Mouse (Mus musculus): ENCODE results near the gene Rph3al.

Rph3al gene

GRCm38 (mm10) chr11:75813085-75813484 lies 125.1 kb downstream of the Rph3al start:
- DNase-seq (ENCODE audit: low read depth, low spot score): no peak

GRCm38 (mm10) chr11:75811900-75812299 lies 126.3 kb downstream of the Rph3al start:
- DNase-seq (ENCODE audit: low read depth, low spot score): peak; percentile 28

GRCm38 (mm10) chr11:75810526-75810925 lies 127.7 kb downstream of the Rph3al start:
- no peak for DNase-seq (ENCODE audit: low read depth, low spot score)

GRCm38 (mm10) chr11:75807486-75807885 lies 130.7 kb downstream of the Rph3al start:
- DNase-seq (ENCODE audit: low read depth, low spot score): no peak

GRCm38 (mm10) chr11:75801771-75802550 lies 136.3 kb downstream of the Rph3al start:
- DNase-seq (ENCODE audit: low read depth, low spot score): no peak

GRCm38 (mm10) chr11:75801369-75801768 lies 136.9 kb downstream of the Rph3al start:
- DNase-seq (ENCODE audit: low read depth, low spot score): no peak

GRCm38 (mm10) chr11:75796536-75797246 lies 141.5 kb downstream of the Rph3al start:
- DNase-seq (ENCODE audit: low read depth, low spot score): no peak

GRCm38 (mm10) chr11:75796029-75796445 lies 142.2 kb downstream of the Rph3al start, which contains the start of gene Doc2b:
Gene Doc2b, minus strand, starts transcription at chr11:75796049.
- peak; percentile 16 for DNase-seq (ENCODE audit: low read depth, low spot score)

GRCm38 (mm10) chr11:75795321-75795636 lies 142.9 kb downstream of the Rph3al start:
- no peak for DNase-seq (ENCODE audit: low read depth, low spot score)

- DNase-seq (ENCODE audit: low read depth, low spot score): no peak
These were observed 143.5 kb downstream of the Rph3al start for GRCm38 (mm10) chr11:75794602-75795320.

GRCm38 (mm10) chr11:75793351-75793750 lies 144.9 kb downstream of the Rph3al start:
- no peak for DNase-seq (ENCODE audit: low read depth, low spot score)

GRCm38 (mm10) chr11:75792535-75792934 lies 145.7 kb downstream of the Rph3al start:
- no peak for DNase-seq (ENCODE audit: low read depth, low spot score)

GRCm38 (mm10) chr11:75785897-75786296 lies 152.3 kb downstream of the Rph3al start:
- DNase-seq (ENCODE audit: low read depth, low spot score): no peak

GRCm38 (mm10) chr11:75783799-75784198 lies 154.4 kb downstream of the Rph3al start:
- no peak for DNase-seq (ENCODE audit: low read depth, low spot score)

GRCm38 (mm10) chr11:75781919-75782318 lies 156.3 kb downstream of the Rph3al start:
- no peak for DNase-seq (ENCODE audit: low read depth, low spot score)

Measured in brain, embryonic 18.5 days (tissue).